Mouse (Mus musculus) cerebellum, adult 9-10 months (tissue): ENCODE measurements around the gene Anapc1.

Experiments
- DNase-seq: peaks from one replicate; pipeline ENCODE4 v3.0.0; 2022

Gene Anapc1

DNA sequence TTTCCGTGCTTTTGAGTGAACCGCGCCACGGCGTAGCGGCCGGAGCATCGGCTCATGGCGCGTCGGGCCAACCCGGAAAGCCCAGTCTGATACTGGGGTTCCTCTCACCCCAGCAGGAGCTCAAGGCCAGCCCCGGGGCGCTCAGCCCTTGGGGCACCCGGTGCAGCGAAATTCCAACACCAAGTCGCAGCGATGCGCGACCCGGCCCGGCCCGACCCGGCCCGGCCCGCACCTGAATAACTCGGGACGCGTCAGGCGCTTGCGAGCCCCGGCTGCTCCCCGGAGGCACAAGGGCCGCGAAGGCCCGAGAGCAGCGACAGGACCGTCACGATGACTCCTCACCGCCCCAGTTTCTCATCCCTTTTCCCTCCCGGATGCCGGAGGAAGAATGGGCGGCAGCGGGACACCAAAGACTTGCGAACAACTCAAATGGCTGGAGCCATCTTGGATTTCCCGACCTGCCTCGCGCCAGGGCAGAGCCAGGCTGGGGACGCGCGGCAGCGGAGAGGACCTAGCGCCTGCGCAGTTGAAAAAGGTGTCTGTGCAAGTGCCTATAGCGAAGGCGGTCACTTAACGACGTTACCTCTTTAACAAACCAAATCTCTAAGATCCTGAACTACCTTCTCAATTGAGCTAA, at the start of gene Anapc1:
Gene Anapc1 (minus strand): TSS at position 471 of the 637 bp plus-strand sequence.
- DNase-seq, result peak; percentile 86

DNA sequence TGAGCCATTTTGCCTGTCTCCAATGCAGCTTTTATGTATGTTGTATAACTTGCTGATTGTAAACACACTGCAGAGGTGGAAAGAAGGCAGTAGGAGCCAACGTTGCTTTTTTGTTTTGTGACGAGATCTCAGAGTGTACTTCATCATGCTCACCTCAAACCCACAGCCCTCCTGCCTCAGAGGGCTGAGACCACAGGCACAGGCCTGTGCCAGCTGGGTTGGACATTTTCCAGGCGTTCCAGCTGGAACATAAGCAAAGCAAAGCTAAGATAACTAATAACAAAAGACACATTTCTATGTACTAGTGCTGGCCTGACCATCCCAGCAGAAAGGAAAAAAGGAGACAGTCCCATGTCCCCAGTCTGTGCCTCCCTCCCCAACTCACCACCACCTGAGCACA, 47.9 kb upstream of the Anapc1 start:
- DNase-seq, result no peak

DNA sequence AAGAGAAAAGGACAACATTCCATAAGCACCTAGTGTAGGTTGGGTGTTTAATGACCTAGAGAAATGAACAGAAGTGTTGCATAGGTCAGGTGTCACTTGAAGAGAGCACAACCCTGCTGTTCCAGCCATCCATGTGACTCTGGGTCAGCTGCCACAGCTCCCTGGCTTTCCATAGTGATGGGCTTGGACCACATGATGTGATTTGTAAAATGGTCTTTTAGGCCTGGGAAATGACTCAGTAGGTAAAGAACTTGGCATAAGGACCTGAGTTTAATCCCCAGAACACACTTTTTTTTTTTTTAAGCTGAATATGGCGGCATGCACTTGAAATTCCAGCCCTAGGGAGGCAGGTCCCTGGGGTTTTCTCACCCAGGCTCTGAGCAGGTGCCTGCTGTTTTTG, 44.8 kb upstream of the Anapc1 start:
- no peak for DNase-seq

DNA sequence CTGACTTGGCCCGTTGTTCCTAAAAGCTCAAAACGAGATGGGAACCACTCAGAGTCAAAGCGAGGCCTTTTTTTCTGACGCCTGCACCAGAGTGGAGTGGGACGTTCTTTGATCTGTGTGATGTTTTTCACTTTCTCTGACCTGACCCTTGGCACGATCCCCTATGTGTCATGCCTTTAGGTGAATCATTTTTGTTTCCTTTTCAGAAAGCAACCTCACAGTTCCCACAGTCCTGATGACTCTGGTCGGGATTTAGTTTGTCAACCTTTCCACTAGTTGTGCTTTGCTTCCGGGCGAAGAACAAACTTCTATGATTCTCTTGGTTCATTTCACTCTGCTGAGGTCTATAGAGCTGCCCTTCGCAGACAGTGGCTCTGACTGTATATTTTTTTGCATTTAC, 44.3 kb upstream of the Anapc1 start:
- no peak for DNase-seq

DNA sequence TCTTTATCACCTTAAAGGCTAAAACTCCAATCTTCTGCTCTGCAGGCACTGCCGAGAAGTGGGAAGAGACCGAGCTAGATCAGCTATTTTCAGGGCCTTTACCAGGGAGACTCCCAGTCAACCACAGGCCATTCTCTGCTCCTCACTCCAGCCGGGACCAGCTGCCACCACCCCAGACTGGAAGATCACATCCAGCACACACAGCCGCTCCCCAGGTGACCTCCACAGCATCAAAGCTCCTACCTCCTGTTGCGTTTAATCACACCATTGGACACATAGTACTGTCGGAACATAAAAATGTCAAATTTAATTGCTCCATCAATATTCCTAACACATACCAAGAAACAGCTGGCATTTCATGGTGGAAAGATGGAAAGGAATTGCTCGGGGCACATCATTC, 42.0 kb upstream of the Anapc1 start:
- DNase-seq, result no peak

DNA sequence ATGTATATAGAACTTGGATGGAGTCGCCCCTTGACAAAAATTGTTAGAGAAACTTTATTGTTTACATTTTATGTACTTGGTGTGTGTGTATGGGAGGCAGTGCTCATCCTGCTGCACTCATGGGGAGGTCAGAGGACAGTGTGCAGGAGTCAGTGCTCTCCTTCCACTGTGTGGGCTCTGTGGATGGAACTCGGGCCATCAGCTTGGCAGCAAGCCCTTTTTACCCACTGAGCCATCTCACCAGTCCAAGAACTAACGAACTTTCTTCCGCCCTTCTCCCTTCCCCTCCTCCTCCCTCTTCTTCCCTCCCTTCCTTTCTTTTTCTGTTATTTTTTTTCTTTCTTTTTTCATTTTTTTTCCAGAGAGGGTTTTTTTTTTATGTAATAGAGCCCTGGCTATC, 40.9 kb upstream of the Anapc1 start:
- no peak for DNase-seq

DNA sequence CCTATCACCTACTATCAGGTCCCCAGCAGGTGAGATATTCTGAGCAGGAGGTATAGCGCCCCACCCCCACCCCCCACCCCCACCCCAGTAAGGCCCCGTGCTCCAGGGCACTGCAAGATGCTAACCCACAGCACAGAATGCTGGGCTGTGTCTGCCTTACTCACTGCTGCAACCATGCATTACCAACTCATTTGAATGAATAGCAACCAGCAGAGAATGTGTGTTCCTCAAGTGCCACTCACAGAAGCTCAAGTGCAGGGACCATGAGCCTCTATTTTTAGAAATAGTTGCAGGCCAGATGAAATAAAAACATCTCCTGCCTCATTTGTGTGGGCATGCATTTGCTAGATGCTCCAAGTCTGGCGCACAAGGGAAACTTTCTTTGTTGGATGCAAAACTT, 40.4 kb upstream of the Anapc1 start:
- no peak for DNase-seq

DNA sequence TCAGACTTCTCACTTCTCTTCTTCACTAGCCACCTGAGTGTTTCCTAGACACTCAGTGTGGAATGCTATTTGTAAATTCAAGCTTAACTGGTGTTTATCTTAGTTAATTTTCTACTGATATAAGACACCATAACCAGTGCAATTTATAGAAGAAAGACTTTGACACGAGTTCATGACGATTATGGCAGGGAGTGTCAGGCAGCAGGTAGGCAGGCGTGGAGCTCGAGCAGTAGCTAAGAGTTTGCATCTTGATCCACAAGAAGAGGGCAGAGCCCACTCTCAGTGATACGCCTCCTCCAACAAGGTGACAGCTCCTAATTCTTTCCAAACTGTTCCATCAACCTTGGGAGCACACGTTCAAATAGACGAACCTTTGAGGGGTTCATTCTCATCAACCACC, 39.4 kb upstream of the Anapc1 start:
- DNase-seq, result no peak

DNA sequence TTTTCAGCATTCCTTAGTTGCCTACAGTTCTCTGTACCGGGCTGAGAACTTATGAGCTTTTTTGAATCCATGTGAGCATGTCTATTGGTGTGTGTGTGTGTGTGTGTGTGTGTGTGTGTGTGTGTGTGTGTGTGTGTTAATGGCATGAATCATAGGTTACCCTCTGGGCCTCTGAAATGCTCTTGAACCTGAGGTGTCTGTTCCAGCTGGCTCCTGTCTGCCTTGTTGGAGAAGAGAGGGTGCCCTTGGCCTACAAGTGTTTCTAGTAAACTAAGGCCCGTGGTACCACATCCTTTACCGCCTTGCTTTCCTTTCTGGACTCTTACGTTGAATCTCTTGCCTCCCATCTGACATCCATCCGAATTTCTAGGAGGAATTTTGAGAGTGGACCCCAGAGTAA, 38.9 kb upstream of the Anapc1 start:
- DNase-seq, result no peak

DNA sequence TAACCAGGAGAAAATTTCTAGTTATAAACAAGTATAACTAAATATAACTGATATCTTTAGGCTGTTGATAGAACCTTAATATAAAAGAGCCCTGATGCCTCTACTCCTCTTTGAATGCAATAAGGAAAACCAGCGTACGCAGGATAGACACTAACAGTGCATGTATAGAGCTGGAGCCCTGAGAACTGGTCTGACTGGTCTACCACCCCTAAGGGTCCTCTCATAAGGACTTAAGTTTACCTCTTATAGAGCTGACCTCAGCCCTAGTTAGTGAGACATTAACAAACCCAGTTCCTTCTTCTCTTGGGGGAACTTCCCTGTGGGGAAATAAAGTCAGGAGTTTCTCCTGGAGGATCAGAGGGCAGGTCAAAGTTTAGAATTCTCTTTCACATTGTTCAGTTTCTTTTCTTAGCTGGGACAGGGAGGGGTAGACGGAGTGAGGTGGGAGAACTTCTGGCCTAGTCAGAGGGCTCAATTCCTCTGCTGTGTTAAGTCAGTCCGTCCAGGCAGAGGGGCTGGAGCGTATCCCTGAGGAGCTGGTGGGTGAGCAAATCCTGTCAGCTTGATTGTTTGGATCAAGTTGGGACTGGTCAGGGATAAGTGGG, 35.0 kb upstream of the Anapc1 start:
- no peak for DNase-seq

DNA sequence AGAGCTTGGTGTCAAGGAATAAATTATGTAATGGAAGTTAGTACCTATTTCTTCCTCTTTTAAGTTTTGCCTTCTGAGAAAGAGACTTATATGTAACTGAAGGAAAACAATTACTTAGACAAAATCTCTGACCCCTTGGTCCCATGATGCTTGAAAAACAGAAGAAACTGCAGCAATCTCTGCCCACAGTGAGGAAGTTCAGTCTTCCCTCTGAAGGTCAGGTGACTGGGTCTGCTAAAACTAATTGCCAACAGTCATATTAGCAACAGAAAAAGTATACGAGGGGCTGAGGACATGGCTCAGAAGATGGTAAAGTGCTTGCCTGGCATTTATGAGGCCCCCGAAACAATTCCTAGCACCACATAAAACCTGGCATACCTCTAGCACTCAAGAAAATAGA, 32.2 kb upstream of the Anapc1 start:
- DNase-seq, result no peak

DNA sequence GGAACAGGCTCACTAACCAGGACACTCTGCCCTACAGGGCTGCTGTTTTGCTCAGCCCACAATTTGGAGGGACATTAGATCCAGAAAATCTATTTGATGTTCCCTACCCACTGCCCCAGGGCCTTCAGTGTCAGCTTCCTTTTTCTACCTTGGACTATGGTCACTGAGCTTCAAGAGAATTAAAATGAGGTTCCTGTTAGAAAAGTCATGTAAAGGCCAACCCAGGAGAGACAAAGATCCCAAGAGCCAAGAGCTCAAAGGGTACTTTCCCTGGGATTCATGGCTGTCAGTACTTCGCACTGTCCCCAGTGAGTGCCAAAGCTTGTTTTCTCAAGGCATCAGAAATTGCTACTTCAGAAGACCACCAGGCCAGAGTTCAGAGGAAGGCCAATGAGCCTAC, 28.8 kb upstream of the Anapc1 start:
- DNase-seq, result no peak

DNA sequence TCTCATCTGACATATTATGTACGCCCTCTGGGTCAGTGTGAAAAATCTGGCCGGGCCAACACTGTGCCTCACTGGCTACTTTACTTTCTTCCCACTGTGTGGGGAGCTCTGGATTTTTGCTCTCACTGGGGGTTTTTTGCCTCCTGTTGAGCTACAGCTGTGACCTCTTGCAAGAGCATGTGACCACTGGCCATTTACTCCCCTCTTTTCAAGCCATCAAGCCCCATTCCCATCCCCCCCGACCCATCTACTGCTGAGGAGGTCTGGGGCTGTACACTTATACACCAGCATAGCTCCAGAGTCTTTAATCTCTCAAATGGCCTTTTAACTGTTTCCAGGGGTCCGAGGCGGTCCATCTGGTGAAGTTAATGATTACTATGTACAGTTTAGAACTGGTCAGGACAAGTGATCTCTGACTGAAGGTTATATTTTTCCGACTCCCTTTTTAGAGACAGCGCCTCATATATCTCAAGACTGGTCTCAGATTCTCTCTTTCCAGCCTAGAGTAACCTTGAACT, 27.6 kb upstream of the Anapc1 start:
- no peak for DNase-seq

DNA sequence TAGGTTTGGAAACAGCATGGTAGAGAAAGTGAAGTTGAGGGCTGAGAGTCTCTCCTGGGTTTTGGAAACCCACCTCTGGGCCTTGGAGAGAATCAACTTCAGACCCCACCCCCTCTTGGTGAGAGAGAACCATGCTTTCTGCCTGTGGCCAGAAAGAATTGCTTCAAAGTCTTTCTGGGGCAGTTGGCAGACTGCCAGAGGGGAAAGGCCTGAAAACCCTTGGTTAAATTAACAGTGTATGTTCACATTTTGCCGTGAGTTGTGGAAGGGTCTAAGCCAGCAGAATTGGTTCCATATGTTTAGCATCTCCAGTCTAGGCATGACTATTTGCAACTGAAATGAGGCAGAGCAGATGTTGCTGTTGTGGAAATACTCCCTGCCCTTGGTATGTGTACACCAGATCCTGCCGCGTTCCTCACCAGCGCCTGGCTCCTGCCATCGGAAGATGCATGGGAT, 26.4 kb upstream of the Anapc1 start:
- no peak for DNase-seq

DNA sequence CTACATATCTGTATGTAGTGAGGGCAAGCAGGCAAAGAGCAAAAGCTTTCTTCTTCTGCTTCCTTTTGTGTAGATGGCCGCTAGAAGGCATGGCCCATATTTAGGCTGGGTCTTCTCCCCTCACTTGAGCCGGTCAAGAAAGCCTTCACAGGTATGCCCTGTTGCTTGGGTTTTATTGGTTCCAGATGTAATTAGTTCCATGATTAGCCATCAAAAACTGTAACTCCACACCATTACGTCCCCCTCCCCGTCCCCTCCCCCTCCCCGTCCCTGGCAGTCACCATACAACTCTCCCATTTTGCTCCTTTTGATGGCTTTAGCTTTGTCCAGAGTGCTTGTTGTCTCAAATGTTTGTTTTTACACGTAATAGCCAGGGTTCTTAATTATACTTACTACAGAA, 25.7 kb upstream of the Anapc1 start:
- DNase-seq, result no peak

DNA sequence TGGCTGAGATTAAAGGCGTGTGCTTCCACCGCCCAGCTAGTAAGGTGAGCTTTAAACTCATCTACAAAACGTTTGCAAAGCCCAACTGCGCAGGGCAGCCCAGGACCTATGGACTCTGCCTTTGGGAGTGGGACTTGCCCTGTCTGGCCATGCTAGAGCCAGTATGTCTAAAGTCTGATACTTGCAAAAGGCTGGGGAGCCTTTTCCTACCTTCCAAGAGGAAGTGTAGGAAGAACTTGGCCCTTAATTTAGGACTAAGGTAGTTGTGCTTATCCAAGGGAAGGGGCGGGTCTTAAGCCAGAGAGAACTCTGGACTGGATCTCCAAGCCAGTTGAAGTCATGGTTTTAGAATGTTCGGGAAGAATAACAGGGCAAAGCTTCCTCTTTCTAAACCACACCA, 23.4 kb upstream of the Anapc1 start:
- no peak for DNase-seq

DNA sequence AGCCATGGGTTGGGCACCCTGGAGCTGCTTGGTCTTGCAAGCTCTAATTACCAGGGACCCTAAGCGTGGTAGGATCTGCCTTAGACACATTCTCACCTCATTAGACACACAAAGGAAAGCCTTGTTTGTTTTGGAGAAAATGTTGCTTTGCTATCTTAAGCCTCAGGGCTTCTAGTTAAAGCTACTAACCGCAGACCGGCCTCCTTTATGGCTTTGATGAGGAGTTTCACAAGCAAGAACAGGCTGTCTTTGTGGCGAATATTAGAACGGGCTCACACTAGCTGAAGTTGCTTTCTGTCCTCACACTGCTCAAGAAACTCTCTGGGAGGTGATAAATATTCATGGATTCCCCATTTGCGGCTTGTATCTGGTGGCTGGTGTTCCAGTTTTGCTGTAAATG, 22.1 kb upstream of the Anapc1 start:
- DNase-seq, result no peak

DNA sequence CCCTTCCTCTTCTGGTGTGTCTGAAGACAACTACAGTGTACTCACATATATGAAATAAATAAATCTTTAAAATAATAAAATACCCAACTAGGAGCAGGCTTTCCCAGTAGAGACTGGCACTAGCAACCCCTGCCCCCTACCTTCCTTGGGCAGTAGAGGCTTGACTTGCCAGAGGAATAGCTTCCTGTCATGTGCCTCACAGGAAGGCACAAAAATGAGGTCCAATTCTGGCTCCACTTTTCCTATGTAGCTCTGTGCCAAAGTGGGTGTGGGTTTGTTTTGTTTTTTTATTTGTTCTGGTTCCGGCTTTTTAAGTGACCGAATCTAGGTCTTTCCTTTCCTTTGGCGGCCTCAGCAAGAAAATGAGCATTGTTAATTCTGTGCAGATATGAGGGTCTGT, 17.3 kb upstream of the Anapc1 start:
- no peak for DNase-seq

DNA sequence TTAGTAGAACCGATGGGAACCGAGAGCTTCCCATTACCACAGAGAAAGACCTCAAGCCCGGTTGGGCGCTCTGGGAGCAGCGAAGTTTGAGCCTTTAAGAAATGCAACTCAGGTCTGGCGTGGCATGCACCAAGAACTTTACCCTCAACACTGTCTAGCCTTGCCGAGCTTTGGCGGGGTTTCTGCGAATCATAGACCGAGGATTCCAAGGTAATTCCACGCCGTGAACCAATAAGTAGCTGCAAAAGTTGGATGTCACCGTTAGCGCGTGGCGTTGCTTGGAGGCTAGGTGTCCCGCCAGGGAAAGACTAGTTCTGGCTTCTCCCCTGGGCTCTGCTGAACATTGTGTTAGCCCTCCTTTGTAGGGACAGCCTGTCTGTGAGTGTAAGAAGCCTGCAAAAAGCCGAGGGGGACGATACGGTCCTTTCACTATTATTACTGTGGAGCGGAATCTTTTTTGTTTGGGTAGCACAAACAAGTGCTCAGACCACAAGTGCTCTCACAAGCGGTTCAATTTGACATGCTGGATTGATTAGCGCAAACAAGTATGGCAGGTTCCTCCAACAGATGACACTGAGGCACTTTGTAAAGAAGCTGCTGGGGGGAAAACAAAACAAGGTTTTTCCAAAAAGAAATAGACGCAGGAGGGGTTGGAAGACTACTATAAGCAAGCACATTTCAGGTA, 12.2 kb upstream of the Anapc1 start:
- no peak for DNase-seq

DNA sequence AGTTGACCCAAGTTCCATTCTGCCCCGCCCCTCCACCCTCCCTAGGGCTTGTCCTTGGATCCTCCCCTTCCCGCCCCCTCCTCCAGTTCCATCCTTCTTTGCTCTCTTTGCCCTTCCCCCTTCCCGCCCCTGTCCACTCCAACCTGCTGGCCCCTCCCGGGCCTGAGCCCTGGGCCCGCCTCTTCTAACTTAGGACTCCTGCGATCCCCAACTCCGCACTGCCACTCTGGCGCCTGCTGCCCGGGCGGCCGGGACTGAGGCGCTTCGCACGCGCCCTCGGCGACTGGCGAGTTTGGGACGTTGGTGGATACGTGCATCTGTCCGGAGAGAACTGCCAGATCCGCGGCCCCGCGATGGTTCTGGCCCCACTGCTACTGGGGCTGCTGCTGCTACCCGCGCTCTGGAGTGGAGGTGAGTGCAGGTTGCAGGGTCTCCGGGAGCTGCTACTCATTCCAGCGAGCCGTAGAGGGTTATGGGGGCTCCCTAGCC, 11.5 kb upstream of the Anapc1 start, which contains the start of gene Mertk:
Gene Mertk (plus strand): TSS at position 264 of the 489 bp plus-strand sequence.
- peak; percentile 25 for DNase-seq

DNA sequence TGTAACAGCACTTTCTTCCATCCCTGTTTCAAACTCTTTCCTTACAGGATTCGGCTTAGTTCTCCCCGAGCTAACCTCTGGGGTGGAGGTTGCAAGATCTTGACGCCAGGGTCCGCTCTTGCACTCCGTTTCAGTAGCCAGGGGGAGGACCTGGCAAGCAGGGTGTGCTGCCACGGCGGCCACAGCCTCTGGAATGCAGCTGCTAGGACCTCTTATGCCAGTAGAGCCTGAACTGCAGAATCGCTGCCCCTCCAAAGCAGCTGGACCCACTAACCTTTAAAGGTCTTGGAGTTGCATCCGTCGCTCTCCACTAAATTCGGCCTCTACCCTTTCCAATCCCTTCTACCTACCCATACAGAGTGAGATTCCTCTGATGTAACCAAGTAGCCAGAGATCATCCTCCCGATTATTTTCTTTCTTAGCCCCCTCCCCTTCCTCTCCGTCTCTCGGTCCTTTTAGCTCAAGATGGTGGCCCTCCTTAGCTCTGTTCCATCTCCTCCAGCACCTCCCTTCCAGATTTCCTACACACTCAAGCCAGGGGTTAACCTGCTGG, 11.0 kb upstream of the Anapc1 start:
- DNase-seq, result peak; percentile 34

DNA sequence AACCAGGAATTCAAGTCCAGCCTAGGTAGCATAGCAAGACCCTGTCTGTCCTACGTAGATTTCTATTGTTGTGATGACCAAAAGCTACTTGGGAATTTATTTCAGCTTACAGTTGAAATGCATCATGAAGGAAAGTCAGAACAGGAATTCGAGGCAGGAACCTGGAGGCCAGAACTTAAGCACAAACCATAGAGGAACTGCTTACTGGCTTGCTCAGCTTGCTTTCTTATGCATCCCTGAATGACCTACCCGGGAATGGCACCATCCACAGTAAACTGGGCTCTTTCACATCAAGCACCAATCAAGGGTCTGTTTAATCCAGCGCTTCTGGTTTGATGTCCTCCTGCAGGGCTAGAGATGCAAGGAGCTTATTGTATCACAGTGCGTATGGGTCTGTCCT, 10.4 kb upstream of the Anapc1 start:
- DNase-seq, result no peak

DNA sequence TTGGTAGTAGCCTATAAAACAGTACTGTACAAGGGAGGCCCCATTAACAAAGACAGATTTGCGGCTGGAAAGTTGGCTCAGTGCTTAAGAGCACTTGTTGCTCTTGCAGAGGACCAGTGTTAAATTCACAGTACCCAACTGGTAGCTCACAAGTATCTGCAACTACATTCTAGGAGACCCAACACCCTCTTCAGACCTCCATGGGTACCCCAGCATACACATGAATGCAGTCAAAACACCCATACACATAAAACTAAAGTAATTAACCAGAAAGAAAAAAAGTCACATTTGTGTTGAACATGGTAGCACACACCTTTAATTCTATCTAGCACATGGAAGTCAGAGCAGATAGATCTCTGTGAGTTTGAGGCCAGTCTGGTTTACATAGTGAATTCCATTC, 9.9 kb upstream of the Anapc1 start:
- no peak for DNase-seq

DNA sequence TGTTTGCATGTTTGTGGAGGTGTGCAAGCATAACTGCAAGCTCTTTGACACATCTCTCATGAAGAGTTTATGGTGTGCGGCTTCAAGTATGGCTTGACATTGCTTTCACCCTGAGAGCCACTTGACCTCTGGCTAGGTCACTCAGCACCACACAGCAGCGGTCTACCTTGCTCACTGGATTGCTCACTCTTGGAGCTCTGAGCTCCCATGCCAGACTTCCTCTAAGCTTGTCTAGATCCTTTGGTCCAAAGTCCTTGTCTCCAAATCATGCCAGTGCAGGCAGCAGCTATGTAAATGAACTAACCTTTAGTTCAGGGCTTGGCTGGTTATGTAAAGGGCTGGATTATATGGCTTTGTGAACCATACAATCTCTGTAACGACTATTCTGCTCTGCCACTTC, 9.2 kb upstream of the Anapc1 start:
- DNase-seq, result no peak
